Mouse (Mus musculus) inflammation-experienced regulatory T-cells, adult 6 months (primary cell): ENCODE results near the gene Mindy3. TPM values are rescaled to one million over a fixed set of nuclear protein-coding genes. Genes with fewer than 3 reads are reported as not detected.
"Not testable (repeated sequence)": the region's sequence is repeated elsewhere in the genome, so short reads cannot be mapped to it uniquely, and the experiment has no call there.

ENCODE experiments used
- ATAC-seq: one replicate; pipeline ENCODE4 v1.8.0; 2017
- polyA plus RNA-seq, 3 experiments: library from polyadenylated mRNA; unstranded; fragments of 100-300 nt; shearing (Covaris generic); gene quantifications; one replicate each; pipeline ENCODE4 v1.2.1; 2017

Mindy3 gene
- polyA plus RNA-seq = 10 to 100 TPM; 32.9 to 66.5 (median 46.4) TPM

DNA sequence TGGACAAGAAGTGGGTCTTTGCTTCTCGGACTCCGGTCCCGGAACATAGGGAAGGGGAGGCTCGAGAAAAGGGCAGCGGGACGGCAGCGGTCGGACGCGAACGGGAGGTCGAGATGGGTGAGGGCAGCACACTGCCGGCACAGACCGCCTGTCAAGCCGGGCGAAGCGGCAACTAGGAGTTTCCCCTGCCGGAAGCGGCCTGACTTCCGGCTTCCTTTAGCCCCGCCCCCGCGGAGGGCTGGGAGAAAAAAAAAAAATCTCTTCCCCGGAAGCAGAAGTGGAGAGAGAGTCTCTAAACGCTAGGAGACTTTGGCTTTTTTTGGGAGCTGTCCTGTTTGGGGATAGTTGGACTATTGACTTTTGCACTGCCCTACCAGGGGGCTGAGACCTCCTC is at the start of gene Mindy3:
Gene Mindy3, minus strand, starts transcription at position 209 of the 394 bp plus-strand sequence.
- ATAC-seq = peak; percentile 82

DNA sequence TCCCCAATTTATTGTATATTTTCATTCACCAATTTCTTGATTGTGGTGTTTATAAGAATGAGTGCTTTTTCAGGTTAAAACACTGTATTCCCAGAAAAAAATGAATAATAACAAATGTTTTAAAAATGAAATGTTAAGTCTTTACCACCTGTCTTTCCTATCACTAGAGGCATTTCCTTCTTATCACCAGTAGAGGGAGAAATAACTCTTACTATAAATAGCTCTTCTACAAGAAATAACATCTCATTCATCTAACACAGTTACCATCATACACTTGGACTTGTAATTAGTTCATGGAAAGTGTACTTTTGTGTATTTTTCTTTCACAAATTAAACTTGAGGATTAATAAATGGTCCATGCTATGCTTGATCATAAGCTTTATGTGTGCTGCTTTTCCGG is 40.5 kb upstream of the Mindy3 start:
- ATAC-seq = no peak

DNA sequence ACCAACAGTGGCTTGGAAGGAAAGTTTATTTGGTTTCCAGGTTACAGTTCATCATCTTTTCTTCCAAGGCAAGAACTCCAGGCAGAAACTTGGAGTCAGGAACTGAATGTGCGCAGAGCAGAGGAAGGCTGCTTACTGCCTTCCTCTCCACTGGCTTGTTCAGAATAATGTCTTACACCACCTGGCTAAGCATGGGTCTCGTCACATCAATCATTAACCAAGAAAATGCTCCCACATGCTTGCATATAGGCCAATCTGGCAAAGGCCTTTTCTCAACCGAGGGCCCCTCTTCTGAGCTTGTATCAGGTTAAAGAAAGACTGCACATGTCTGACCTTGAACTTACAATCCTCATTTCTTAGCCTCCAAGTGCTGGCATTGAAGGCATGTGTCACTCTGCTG is 30.8 kb upstream of the Mindy3 start:
- no peak for ATAC-seq

DNA sequence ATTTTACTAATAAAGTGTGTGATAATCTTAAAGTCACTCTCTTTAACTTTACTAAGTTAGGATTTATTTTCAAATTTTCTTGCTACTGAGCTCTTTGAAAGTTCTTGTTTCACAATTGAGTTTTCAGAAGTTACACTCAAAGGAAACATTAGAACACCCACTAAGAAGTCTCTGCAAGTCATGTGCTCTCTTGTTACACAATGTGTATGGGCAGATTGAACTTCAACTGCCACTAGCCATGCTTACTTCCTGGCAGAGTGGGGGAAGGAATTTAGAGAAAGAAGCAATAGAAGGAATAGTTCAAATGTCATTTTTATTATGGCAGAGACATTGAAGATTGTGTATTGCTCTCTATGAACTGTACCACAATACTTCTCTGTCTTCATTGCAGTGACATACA is 20.9 kb upstream of the Mindy3 start:
- ATAC-seq = peak; percentile 42

DNA sequence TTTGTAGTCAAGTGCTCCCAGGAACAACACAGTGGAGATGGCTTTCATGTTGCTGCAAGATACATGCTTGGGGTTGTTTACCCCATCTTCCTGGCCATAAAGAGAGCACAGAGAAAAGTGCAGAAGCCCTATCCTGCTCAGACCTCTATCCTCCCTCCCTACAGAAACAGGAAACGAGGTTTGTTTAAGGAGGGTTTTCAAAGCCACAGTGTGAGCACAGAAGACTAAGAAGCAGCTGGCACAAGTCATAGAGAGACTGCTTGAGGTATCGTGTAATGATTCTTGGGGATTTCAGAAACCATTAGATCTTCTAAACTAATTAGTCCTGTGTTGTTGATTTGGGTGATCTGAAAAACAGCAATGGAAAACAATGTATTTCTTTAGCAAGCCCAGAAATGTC is 20.3 kb upstream of the Mindy3 start:
- ATAC-seq = peak; percentile 81

DNA sequence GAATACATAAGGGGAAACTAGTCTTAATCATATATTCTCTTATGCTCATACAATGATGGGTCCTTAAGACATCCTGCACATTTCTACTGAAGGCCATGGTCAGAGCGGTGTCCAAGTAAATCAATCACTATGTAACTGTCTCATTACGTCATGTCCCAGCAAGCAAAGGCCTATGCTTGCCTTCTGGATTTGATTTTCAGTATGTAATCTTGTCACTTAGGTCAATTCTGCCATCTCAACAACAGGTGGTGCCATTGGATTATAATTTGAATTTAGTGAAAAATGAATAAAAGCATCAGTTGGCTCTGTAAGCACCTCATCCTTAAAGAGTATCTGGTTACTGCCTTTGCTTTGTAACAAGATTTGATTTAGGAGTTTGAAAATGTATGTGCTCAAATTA is 18.9 kb upstream of the Mindy3 start:
- ATAC-seq = peak; percentile 60

DNA sequence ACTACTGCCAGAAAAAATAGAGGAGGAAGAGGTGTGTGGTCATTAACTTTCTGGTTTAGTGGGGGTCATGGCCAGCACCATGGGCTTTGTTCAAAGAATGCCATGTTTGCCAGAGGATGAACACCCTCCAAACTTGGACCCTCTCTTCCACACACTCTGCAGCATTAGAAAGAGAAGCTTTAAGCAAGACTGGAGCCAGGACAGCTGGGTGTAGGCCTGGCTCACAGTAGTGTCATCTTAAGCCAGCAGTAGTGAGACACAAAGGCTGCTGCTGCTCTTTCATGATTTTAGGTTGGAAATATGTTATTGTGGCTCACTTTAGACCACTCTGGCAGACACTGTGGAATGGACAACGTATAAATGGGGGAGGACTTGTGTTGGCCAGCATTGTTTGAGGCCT is 12.8 kb upstream of the Mindy3 start:
- ATAC-seq = no peak

DNA sequence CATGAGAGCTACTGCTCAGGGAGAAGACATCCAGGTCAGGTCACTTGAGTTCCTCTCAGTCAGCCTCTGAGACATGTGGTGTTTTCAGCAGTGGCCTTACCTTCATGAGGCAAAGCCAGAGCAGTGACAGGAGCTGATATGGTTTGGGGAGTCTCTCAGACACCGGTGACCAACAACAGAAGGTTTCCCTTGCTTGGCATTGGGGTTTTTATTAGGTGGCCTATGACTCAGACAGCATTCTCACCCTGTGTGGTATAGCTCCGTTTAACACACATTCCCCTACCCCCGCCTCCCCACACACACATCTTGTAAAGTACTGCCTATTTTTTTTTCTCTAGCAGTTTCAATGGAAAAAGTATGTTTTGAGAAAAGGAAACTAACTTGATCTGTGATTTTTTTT is 5.1 kb upstream of the Mindy3 start:
- peak; percentile 81 for ATAC-seq

DNA sequence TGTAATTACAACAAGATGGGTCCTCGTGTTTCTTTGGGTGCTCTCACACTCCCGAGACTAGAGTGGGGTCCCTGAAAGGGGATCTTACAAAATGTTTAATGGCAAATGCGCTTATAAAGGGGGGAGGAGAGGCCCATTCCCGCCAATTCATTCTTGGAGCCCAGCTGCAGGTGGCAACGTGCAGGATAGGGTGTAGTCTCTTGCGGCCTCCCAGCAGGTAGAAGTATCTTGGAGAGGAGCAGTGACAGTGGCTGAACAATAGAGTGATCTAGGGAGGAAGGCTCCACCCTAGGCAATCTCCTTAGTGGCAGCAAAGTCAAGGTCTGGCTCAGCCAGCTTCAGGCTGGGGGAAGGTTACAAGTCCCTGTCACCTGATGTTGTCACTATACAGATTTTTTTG is 4.2 kb upstream of the Mindy3 start:
- ATAC-seq = not testable (repeated sequence)

DNA sequence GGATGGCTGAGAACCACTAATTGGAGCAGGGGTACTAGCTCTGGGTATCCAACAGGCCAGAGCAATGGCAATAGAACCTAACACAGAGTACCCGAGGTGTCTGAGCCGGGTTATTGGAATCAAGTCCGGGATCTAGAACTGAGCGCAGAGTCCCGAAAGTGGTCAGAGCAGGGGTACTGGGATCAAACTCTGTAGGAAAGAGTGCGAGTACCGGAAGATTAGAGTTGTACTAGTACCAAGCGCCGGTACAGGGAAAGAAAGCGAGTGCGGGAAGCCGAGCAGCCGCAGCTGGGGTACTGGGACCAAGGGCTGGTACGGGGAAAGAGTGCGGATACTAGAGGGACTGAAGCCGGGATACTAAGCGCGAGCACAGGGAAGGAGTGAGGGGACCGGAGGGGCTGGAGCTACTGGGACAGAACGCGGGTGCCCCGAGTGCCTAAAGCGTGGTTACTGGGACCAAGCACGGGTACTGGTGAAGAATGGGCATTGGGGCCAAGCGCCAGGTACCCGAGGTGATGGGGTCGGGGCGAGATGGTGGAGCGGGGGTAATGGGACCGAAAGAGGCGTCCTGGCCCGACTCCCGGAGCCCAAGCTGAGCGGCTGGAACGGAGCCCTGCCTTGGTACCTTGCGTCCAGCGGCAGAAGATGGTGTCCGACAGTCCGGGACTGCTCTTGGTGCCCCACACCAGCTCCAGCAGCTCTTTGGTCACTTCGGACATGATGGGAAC is 572 bp downstream of the Mindy3 start:
- peak; percentile 48 for ATAC-seq

DNA sequence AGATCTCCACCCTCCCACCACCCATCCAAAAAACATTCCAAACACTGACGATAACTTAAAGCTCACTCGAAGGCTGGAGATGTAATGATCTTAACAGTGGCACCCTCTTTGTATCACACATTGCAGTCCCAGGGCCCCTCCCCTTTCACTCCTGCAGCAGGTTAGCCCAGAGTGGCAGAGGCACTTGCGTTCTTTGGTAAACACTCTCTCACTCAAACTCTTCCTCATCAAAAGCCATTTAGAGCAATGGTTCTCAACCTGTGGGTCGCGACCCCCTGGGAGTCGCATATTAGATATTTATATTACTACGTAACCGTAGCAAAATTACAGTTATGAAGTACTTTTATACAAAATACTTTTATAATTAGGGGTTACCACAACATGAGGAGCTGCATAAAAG is 1.1 kb downstream of the Mindy3 start:
- ATAC-seq = peak; percentile 42

DNA sequence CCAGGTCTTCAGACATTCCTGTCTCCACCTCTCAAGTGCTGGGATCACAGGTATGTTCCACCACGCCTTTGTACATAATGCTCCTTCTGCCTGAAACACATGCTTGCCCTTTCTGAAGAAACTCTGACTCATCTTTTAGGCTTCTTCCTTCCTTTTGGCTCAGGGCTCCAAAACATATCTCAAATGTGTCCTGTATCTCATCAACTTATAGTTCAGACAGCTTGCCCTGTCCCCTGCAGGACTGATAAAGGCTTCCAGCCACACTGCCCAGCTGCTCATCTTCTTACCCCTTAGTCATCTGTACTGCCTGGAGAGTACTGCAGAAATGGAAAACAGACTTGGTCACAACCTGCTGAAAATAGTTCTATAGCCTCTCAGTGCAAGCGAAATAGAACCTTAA is 7.0 kb downstream of the Mindy3 start:
- ATAC-seq = no peak

DNA sequence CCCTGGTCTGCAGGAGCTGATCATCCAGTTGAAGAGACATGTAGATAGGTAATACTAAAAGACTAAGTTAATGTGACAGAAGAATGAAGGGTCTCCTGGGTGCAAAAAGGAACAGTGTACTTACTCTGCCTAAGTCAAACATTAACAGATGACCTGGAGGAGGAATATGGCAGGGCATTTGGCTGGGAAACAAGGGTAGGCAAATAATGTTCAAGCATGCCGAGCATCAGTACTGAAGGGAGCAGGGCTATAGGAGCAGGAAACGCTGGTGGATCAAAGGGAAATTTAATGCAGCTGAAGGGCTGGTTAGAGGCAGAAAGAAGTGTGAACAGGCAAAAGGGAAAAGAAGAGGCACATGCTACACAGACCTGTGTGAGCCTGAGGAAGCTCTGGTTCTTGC is 8.1 kb downstream of the Mindy3 start:
- no peak for ATAC-seq

DNA sequence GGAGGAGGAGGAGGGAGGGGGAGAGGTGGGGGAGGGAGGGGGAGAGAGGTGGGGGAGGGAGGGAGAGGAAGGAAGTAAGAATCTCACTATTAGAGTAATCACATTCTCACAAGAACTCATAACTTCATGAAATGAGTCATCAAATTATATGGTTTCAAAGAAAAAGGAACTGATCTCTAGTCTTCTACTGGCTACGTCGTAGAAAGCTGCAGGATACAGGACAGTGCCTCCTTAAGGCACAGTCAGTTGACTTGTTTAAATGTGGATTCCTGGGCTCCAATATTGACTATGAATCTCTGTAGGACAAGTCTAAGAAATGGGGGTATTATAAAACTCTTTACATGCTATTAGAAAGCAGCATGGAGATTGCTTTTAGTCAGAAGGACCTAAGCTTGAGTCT is 12.5 kb downstream of the Mindy3 start:
- peak; percentile 89 for ATAC-seq

DNA sequence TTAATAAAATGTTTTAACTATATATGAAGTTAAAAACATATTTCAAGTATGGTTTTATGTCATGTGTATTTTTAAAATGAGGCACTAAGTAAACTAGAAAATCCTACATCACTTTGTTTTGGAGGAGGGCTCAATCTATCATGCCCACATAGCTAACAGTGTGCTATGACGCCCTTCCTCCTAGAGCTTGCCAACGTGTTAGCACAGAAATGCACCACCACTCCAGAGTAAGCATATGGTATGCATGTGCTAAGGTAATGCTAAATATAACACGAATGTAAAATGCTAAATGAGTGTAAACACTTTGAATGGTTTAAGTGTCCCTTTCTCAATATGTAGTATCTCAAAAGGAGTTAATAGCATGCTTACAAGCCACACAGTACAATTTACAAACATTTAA is 16.8 kb downstream of the Mindy3 start:
- ATAC-seq = no peak

DNA sequence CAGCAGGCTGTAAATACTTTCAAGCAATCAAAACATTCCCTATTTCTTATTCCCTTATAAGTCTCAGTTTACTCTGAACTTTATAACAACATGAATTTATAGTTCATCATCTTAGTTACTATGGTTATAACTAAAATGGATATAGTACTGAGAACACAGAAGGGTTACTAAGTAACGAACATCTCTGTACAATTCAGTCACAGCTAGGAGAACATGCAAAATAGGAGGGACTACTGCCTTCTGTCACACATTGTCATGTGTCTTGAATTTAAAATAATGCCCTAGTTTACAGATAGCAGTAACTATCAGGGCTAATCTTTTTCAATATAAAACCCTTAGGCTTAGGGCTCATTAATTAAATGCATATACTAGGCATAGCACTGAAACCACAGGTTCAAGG is 18.1 kb downstream of the Mindy3 start:
- no peak for ATAC-seq

DNA sequence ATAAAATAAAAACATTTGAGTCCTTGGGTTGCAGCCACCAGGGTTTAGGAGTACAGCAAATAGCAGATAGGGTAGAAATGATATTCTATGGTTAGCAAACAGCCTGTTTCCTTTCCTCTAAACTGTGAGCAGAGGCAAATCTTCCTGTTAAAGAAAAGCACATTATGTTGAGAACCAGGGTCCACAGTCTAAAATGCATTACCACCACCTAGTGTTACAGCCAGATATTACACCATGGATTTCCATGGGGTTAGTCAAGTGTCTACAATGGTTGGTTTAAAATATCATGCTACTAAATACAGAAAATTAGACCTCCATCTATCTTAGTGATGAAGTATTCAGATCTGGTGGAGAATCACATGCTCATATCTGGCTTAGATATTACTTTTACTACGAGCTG is 30.2 kb downstream of the Mindy3 start:
- ATAC-seq = peak; percentile 77

DNA sequence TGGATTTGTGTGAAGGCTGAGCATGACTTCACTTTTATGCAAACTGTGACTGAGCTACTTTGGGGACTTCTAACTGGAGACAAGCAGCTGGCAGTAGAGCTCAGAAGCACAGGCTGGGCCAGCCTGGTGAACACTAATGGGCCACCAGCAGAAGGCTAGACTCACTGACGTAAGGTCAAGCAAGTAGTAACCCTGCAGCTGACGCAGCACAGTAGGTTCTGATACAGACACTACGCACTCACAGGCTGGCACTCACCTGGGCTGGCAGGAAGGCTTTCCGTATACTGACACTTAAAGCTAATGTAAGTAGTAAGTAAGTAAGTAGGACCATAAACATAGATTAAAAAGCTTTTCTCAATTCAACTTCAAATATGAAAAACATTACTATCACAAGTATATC is 30.7 kb downstream of the Mindy3 start:
- ATAC-seq = no peak

DNA sequence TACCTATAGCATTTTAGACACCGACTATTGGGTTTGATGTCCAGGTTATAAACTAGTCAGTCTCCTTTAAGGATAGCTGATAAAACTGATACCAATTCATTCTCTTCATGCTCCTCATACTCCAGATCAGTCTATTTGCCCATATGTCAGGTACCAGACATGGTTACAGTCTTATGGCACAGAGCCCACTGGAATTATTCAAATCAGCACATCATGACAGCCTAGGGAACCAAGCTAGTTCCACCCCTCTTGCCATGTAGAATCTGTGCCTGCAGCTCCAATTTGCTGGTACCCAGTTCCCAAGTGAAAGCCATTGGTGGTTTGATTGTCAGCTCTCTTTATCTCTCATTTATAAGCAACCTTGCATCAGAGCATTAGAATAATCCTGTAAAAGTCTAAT is 34.9 kb downstream of the Mindy3 start:
- ATAC-seq = no peak

DNA sequence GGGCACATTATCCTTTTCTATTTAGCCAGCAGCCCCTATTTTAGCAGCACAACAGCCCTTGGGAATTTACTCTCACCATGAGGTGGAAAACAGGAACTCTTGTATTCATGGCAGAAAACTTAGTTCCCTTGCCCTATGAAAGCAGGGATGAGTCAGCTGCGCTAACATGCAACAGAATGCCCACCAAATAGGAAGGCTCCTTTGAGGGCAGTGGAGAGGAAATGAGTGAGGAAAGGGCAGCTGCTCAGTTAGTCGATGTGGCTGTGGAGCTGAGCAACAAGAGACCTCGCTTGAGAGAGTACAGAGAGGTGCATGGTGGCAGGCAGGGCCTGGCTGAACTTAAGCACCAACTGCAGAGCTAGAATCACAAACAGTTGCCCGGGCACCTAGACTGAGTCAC is 36.6 kb downstream of the Mindy3 start:
- no peak for ATAC-seq

DNA sequence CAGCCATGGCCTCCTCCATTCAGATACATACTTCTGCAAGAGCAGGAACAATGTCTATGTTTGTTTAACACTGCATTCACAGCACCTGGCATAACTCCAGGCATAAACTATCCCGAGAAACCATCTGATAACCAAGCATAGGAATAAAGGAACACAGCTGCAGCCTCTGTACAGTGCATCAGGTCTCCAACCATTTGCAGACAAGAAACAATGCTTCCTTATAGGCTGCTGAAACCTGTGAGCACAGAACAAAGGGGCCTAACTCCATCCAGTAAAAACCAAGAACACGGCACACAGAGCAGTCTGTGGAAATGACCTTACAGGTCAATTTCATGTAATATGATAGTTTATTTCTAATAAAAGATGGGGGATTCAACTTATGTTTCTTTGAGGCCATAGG is 39.0 kb downstream of the Mindy3 start:
- ATAC-seq = no peak

DNA sequence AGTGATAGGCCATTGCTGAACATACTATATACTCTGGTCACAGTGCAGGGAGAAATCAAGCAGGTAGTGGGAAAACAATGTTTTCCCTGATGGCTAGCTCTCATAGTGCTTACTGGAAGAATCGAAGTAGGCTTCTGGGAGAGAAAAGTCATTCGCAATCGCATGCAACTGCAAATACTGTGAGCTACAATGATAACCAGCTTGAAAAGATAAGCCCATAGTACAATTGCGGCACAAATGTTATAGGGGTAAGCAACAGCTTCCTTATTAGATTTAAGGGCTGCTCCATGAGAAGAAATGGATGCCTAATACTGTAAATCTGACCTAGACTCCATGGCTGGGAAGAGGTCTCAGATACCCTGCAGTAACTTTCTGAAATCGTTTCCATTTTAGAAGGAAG is 40.7 kb downstream of the Mindy3 start:
- ATAC-seq = no peak

DNA sequence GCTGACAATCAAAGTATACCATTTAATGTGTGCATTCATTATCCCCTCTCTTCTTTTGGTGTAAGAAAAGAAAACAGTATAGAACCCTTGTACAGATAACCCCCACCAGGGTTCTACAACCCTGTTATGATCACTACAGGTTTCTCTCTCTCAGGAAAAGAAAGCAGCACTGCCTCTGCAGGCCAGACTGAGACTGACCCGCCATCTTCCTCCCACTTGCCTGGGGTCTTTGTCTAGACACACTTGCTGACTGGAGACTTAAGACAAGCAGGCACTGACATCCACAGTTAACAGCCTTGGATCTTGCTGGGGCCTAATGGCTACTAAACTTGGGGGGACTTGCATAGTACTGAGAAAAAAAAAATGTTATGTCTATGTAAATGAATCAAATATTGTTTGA is 42.2 kb downstream of the Mindy3 start:
- ATAC-seq = no peak

DNA sequence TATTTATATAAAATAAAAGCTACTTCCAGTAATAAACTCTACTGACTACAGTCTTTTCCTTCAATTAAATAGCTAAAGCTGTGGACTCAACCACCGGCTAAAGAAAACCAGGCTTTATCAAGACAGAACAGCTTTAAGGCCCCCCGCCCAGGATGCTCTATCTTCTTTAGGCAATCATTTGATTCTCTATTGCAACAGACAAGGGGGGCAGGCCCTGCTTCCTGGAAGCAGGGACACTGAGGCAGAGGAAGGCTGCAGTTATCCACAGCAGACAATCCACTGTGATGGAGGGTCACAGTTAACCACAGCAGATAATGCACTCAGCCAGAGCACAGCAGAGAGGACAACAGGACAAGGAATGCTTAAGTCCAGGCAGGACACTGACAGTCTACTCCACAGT is 46.4 kb downstream of the Mindy3 start:
- no peak for ATAC-seq

DNA sequence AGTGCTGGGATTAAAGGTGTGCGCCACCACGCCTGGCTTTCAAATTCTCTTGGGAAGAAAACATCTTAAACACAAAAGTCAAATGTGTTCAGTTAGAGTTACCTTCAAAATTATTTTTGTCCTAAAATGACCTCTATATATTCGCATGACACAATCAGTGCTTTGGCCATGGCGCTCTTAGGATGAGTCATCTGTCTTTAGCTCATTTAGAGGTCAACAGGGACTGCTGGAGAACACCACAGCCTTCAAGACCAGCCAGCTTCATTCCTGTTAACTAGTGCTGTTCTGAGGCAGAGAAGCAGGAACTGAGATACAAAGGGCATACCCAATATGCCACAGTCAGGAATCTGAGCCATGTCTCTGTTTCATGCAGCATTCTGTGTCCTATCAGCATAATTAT is 47.9 kb downstream of the Mindy3 start:
- no peak for ATAC-seq
